Mouse (Mus musculus): ENCODE measurements around the gene Tssc4. TPM values are rescaled to one million over a fixed set of nuclear protein-coding genes. Genes with fewer than 3 reads are reported as not detected.
A peak's percentile ranks its signal among the peaks of the same experiment; 100 is the strongest.

The Tssc4 gene
- polyA plus RNA-seq (2016; fragmentation: Nextera tagmentation; extraction: Ambion mirVana), result 130 and 134 TPM in 2 replicates

GRCm38 (mm10) chr7:143068882-143069591 is at the start of gene Tssc4:
Tssc4 (plus strand) TSS chr7:143069249.
- under 1% methylated on average over 51 of the region's 51 CpGs for WGBS
- Histone ChIP-seq H3K27me3 (ENCODE audit: insufficient read depth, poor library complexity, severe bottlenecking) (no peaks in the 10 kb centered on the region), H3K4me3 (peak within 1 kb of the TSS; percentile 94), H3K27ac (peak within 1 kb of the TSS; percentile 94), H3K9me3 (no peaks in the 10 kb centered on the region), H3K36me3 (peaks cover 57% of the 10 kb centered on the region), H3K4me1 (replicated peaks) (peaks cover 38% of the 10 kb centered on the region)
- DNase-seq (ENCODE audit: low spot score), result peak; percentile 99

GRCm38 (mm10) chr7:143020040-143020439 is 49.0 kb upstream of the Tssc4 start:
- Histone ChIP-seq H3K4me3 (no peak overlapping the region), H3K27ac (no peak overlapping the region), H3K27me3 (ENCODE audit: insufficient read depth, poor library complexity, severe bottlenecking) (no peaks in the 10 kb centered on the region), H3K4me1 (replicated peaks) (peaks cover 17% of the 10 kb centered on the region), H3K36me3 (peaks cover 1% of the 10 kb centered on the region; the same call in 1 of the 2 replicates), H3K9me3 (no peaks in the 10 kb centered on the region)
- no peak for DNase-seq (ENCODE audit: low spot score)

- Histone ChIP-seq H3K27me3 (ENCODE audit: insufficient read depth, poor library complexity, severe bottlenecking) (no peaks in the 10 kb centered on the region), H3K4me1 (replicated peaks) (peaks cover 12% of the 10 kb centered on the region), H3K4me3 (no peak overlapping the region), H3K36me3 (peaks cover 6% of the 10 kb centered on the region; the same call in 1 of the 2 replicates), H3K9me3 (no peaks in the 10 kb centered on the region), H3K27ac (no peak overlapping the region)
- DNase-seq (ENCODE audit: low spot score), result no peak
- WGBS, result 72% methylated on average over 3 of the region's 3 CpGs
Observed at GRCm38 (mm10) chr7:143020764-143021163, 48.3 kb upstream of the Tssc4 start.

GRCm38 (mm10) chr7:143021356-143022164 is 47.5 kb upstream of the Tssc4 start:
- Histone ChIP-seq H3K27me3 (ENCODE audit: insufficient read depth, poor library complexity, severe bottlenecking) (no peaks in the 10 kb centered on the region), H3K9me3 (no peaks in the 10 kb centered on the region), H3K36me3 (peaks cover 6% of the 10 kb centered on the region; the same call in 1 of the 2 replicates), H3K27ac (no peak overlapping the region), H3K4me3 (no peak overlapping the region), H3K4me1 (replicated peaks) (peaks cover 4% of the 10 kb centered on the region)
- 66% methylated on average over 5 of the region's 5 CpGs for WGBS
- DNase-seq (ENCODE audit: low spot score), result no peak

GRCm38 (mm10) chr7:143023499-143023898 is 45.5 kb upstream of the Tssc4 start:
- Histone ChIP-seq H3K4me1 (replicated peaks) (no peaks in the 10 kb centered on the region), H3K4me3 (no peak overlapping the region), H3K9me3 (no peaks in the 10 kb centered on the region), H3K27ac (no peak overlapping the region), H3K27me3 (ENCODE audit: insufficient read depth, poor library complexity, severe bottlenecking) (no peaks in the 10 kb centered on the region), H3K36me3 (peaks cover 6% of the 10 kb centered on the region; the same call in 1 of the 2 replicates)
- 88% methylated on average over 2 of the region's 2 CpGs for WGBS
- DNase-seq (ENCODE audit: low spot score), result no peak

- Histone ChIP-seq H3K4me1 (replicated peaks) (no peaks in the 10 kb centered on the region), H3K27ac (no peak overlapping the region), H3K9me3 (no peaks in the 10 kb centered on the region), H3K27me3 (ENCODE audit: insufficient read depth, poor library complexity, severe bottlenecking) (no peaks in the 10 kb centered on the region), H3K36me3 (peaks cover 6% of the 10 kb centered on the region; the same call in 1 of the 2 replicates), H3K4me3 (no peak overlapping the region)
- no peak for DNase-seq (ENCODE audit: low spot score)
- WGBS, result 94% methylated on average over 1 of the region's 1 CpGs
Observed at GRCm38 (mm10) chr7:143024293-143024692, 44.8 kb upstream of the Tssc4 start.

GRCm38 (mm10) chr7:143025496-143025895 is 43.6 kb upstream of the Tssc4 start:
- DNase-seq (ENCODE audit: low spot score), result no peak
- H3K9me3 ChIP-seq, result no peaks in the 10 kb centered on the region
- no peak overlapping the region for H3K27ac ChIP-seq
- H3K27me3 ChIP-seq (ENCODE audit: insufficient read depth, poor library complexity, severe bottlenecking), result no peaks in the 10 kb centered on the region
- H3K4me1 ChIP-seq (replicated peaks), result no peaks in the 10 kb centered on the region
- WGBS, result 86% methylated on average over 3 of the region's 3 CpGs
- H3K36me3 ChIP-seq, result peaks cover 6% of the 10 kb centered on the region; the same call in 1 of the 2 replicates
- H3K4me3 ChIP-seq, result no peak overlapping the region

- Histone ChIP-seq H3K27ac (no peak overlapping the region), H3K27me3 (ENCODE audit: insufficient read depth, poor library complexity, severe bottlenecking) (no peaks in the 10 kb centered on the region), H3K4me3 (no peak overlapping the region), H3K9me3 (no peaks in the 10 kb centered on the region), H3K36me3 (peaks cover 6% of the 10 kb centered on the region; the same call in 1 of the 2 replicates), H3K4me1 (replicated peaks) (no peaks in the 10 kb centered on the region)
- DNase-seq (ENCODE audit: low spot score), result no peak
- WGBS, result 95% methylated on average over 4 of the region's 4 CpGs
Observed at GRCm38 (mm10) chr7:143027196-143027595, 41.9 kb upstream of the Tssc4 start.

- H3K4me3 ChIP-seq, result no peak overlapping the region
Observed at GRCm38 (mm10) chr7:143031816-143032215, 37.2 kb upstream of the Tssc4 start.

GRCm38 (mm10) chr7:143033581-143033980 is 35.5 kb upstream of the Tssc4 start:
- Histone ChIP-seq H3K4me1 (replicated peaks) (no peaks in the 10 kb centered on the region), H3K4me3 (no peak overlapping the region), H3K9me3 (no peaks in the 10 kb centered on the region), H3K27ac (no peak overlapping the region), H3K27me3 (ENCODE audit: insufficient read depth, poor library complexity, severe bottlenecking) (no peaks in the 10 kb centered on the region), H3K36me3 (no peaks in the 10 kb centered on the region; the same call in 1 of the 2 replicates)
- no peak for DNase-seq (ENCODE audit: low spot score)
- 90% methylated on average over 4 of the region's 4 CpGs for WGBS

More at GRCm38 (mm10) chr7:143031816-143032215, 37.2 kb upstream of the Tssc4 start:
- Histone ChIP-seq H3K27me3 (ENCODE audit: insufficient read depth, poor library complexity, severe bottlenecking) (no peaks in the 10 kb centered on the region), H3K27ac (no peak overlapping the region), H3K36me3 (no peaks in the 10 kb centered on the region; the same call in 1 of the 2 replicates), H3K4me1 (replicated peaks) (no peaks in the 10 kb centered on the region), H3K9me3 (no peaks in the 10 kb centered on the region)
- 94% methylated on average over 1 of the region's 1 CpGs for WGBS
- no peak for DNase-seq (ENCODE audit: low spot score)

- no peak for DNase-seq (ENCODE audit: low spot score)
- WGBS, result 91% methylated on average over 2 of the region's 2 CpGs
- H3K27ac ChIP-seq, result no peak overlapping the region
- H3K27me3 ChIP-seq (ENCODE audit: insufficient read depth, poor library complexity, severe bottlenecking), result no peaks in the 10 kb centered on the region
- no peaks in the 10 kb centered on the region for H3K9me3 ChIP-seq
- H3K4me1 ChIP-seq (replicated peaks), result no peaks in the 10 kb centered on the region
- no peaks in the 10 kb centered on the region; the same call in 1 of the 2 replicates for H3K36me3 ChIP-seq
- no peak overlapping the region for H3K4me3 ChIP-seq
Observed at GRCm38 (mm10) chr7:143034112-143034511, 34.9 kb upstream of the Tssc4 start.

GRCm38 (mm10) chr7:143034519-143035450 is 34.3 kb upstream of the Tssc4 start:
- DNase-seq (ENCODE audit: low spot score), result no peak
- Histone ChIP-seq H3K9me3 (no peaks in the 10 kb centered on the region), H3K4me1 (replicated peaks) (no peaks in the 10 kb centered on the region), H3K27me3 (ENCODE audit: insufficient read depth, poor library complexity, severe bottlenecking) (no peaks in the 10 kb centered on the region), H3K36me3 (no peaks in the 10 kb centered on the region; the same call in 1 of the 2 replicates), H3K4me3 (no peak overlapping the region), H3K27ac (no peak overlapping the region)
- WGBS, result 91% methylated on average over 8 of the region's 8 CpGs
